Mouse (Mus musculus): Measurements from ENCODE around the gene Zbed3. TPM values are rescaled to one million over a fixed set of nuclear protein-coding genes. Genes with fewer than 3 reads are reported as not detected.

The Zbed3 gene
- polyA plus RNA-seq, 1 experiment from 2014 or later, result 13.2 TPM

DNA sequence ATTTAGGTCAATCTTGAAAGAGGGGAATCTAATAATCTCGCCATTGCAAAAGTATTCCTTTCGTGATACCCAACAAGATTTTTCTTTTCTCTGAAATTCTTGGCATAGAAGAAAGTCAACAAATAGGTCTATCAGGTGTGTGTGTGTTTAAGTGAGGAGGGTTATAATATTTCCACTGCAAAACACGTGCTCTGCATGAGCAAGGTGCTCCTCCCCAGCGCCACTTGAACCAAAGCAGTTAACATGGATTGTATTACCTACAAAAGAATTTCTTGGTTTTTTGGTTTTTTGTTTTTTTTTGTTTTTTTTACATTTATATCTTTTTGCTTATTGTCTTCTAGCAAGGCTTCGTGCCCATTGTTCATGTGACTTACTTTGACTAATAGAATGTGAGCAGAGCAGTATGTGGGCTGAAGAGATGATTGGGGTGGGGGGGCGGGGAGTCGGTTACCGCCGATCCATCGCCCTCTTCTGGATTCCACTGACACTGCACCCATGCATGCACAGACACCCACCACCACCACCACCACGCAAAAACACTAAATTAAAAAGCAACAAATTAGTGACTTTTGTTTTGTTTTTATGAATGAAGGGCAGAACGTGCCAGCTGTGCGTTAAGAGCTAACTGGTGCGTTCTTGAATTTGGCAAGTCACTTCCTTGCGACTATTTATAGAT, 676 bp downstream of the Zbed3 start:
- Histone ChIP-seq H3K4me2 (peak overlapping the region; percentile 88), H3K4me3 (peak overlapping the region; percentile 70), H3K9ac (peak overlapping the region; percentile 81), H3K27me3 (replicated peaks) (peaks cover 14% of the 10 kb centered on the region), H3K9me3 (replicated peaks) (no peaks in the 10 kb centered on the region), H3K4me1 (peaks cover 26% of the 10 kb centered on the region), H3K36me3 (no peaks in the 10 kb centered on the region), H3K27ac (peak overlapping the region; percentile 86; the same call in 1 of the 2 replicates)
- WGBS (ENCODE audit: insufficient replicate concordance), result 20% methylated on average over 15 of the region's 15 CpGs
- ATAC-seq, result no peak

DNA sequence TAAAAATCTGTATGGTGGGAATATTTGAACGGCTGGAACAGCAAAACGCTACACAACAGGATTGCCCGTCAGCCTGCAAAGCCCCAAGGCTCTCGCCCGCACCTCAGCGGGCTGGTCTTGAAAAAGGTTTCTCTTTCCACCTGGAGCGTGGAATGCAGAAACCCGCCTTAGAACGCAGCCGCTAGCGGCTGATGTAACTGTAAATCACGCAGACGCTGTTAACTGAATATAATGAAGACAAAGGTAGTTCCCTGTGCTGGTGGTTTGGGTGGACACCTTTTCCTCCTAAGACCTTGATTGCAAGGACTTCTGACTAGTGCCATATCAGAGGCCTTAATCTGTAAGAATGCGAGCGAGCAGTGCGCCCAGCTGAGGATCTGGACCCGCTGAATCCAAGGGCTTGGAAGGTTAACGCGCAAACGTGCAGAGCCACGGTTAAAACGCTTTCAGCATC, 1.2 kb downstream of the Zbed3 start:
- Histone ChIP-seq H3K9ac (peak overlapping the region; percentile 81), H3K4me1 (peaks cover 26% of the 10 kb centered on the region), H3K27ac (peak overlapping the region; percentile 86), H3K27me3 (replicated peaks) (peaks cover 14% of the 10 kb centered on the region), H3K9me3 (replicated peaks) (no peaks in the 10 kb centered on the region), H3K4me2 (peak overlapping the region; percentile 88), H3K36me3 (no peaks in the 10 kb centered on the region), H3K4me3 (peak overlapping the region; percentile 70)
- ATAC-seq, result peak; percentile 3; the same call in 1 of the 2 replicates
- 0% methylated on average over 22 of the region's 22 CpGs for WGBS (ENCODE audit: insufficient replicate concordance)

- peak overlapping the region; percentile 86 for H3K27ac ChIP-seq
- no peaks in the 10 kb centered on the region for H3K36me3 ChIP-seq
- peak overlapping the region; percentile 81 for H3K9ac ChIP-seq
- WGBS (ENCODE audit: insufficient replicate concordance), result 4% methylated on average over 62 of the region's 63 CpGs
- ATAC-seq, result peak; percentile 55
- peaks cover 14% of the 10 kb centered on the region for H3K27me3 ChIP-seq (replicated peaks)
- peak overlapping the region; percentile 88 for H3K4me2 ChIP-seq
- peaks cover 26% of the 10 kb centered on the region for H3K4me1 ChIP-seq
- H3K9me3 ChIP-seq (replicated peaks), result no peaks in the 10 kb centered on the region
- peak overlapping the region; percentile 70 for H3K4me3 ChIP-seq
These were observed 1.9 kb downstream of the Zbed3 start for GRCm38 (mm10) chr13:95325080-95325906.

DNA sequence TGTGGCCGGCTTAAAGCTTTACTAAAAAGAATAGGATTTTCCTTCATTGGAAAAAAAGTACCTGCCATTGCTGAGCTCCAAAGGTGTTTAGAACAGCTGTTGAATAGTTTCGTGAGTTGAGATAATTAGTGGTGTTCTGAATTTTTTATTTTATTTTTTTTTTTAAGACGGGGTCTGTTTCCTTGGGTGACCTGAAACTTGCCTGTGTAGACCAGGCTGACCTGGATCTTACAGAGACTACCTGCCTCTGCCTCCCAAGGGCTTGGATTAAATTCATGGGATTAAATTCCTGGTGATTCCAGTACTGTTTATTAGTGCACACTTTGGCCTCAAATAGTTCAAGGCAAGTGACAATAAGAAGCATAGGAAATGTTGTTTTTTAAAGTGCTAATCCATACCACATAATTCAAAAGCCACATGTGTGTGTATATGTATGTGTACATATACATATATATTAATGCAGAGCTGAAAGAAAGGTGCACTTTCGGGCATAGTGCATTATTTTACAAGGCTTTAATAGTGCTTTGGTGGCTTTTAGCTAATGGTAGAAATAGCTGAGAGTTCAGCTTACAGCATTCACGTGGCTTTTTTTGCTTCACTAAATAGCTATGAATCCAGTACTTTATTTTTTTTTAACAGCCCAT, 2.6 kb downstream of the Zbed3 start:
- 18% methylated on average over 5 of the region's 5 CpGs for WGBS (ENCODE audit: insufficient replicate concordance)
- ATAC-seq, result no peak
- no peaks in the 10 kb centered on the region for H3K36me3 ChIP-seq
- peak overlapping the region; percentile 81 for H3K9ac ChIP-seq
- H3K4me2 ChIP-seq, result peak overlapping the region; percentile 88
- no peaks in the 10 kb centered on the region for H3K9me3 ChIP-seq (replicated peaks)
- H3K27ac ChIP-seq, result peak overlapping the region; percentile 86
- H3K27me3 ChIP-seq (replicated peaks), result peaks cover 14% of the 10 kb centered on the region
- peaks cover 26% of the 10 kb centered on the region for H3K4me1 ChIP-seq
- H3K4me3 ChIP-seq, result peak overlapping the region; percentile 70

GRCm38 (mm10) chr13:95326611-95327344, 3.4 kb downstream of the Zbed3 start:
- 34% methylated on average over 21 of the region's 21 CpGs for WGBS (ENCODE audit: insufficient replicate concordance)
- H3K4me2 ChIP-seq, result peak overlapping the region; percentile 88
- no peak overlapping the region for H3K27ac ChIP-seq
- H3K4me3 ChIP-seq, result peak overlapping the region; percentile 70
- H3K4me1 ChIP-seq, result peaks cover 33% of the 10 kb centered on the region
- no peaks in the 10 kb centered on the region for H3K9me3 ChIP-seq (replicated peaks)
- peaks cover 14% of the 10 kb centered on the region for H3K27me3 ChIP-seq (replicated peaks)
- peak overlapping the region; percentile 81 for H3K9ac ChIP-seq
- ATAC-seq, result no peak
- no peaks in the 10 kb centered on the region for H3K36me3 ChIP-seq

DNA sequence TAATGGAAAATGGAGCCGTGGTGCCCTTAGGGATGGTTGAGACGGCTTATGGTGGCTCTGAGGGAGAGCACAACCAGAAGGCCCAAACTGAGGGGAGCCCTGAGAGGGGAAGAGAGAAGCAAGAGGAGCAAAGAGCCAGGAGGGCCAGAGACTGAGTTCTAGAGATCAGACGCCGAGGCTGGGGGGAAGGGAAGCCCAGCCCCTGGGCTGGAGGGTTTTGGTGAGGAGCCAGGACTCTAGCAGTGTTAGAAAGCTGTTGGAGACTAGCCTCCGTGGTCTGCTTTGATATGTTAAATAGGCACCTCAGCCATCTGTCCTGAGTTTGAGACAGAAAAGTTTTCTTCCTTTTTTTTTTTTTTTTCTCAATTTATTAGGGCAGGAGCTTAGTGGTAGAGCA, 3.9 kb downstream of the Zbed3 start:
- Histone ChIP-seq H3K4me1 (peaks cover 33% of the 10 kb centered on the region), H3K4me3 (peak overlapping the region; percentile 70), H3K36me3 (no peaks in the 10 kb centered on the region), H3K27ac (no peak overlapping the region), H3K9ac (peak overlapping the region; percentile 81; the same call in 1 of the 2 replicates), H3K4me2 (peak overlapping the region; percentile 88), H3K9me3 (replicated peaks) (no peaks in the 10 kb centered on the region), H3K27me3 (replicated peaks) (peaks cover 14% of the 10 kb centered on the region)
- 25% methylated on average over 5 of the region's 5 CpGs for WGBS (ENCODE audit: insufficient replicate concordance)
- no peak for ATAC-seq

DNA sequence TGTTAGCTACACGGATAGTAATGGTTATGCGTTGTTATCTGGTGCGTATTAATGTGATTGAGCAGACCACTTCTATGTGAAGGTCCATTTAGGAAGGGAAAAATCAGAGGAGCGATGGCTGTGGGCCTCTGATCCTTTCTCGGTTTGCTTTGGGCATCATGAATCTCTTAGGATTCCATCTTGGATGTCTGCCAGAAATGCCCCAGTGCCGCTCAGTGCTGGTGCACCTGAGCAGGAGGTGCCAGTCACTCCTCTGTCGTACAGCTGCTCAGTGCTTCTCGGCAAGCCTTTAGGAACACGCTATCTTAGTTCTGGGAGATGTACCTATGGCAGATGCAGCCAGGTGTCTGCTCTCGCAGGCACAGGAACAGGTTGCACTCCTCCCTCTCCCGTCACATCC, 5.4 kb downstream of the Zbed3 start:
- H3K4me3 ChIP-seq, result no peak overlapping the region
- peaks cover 14% of the 10 kb centered on the region for H3K27me3 ChIP-seq (replicated peaks)
- no peaks in the 10 kb centered on the region for H3K9me3 ChIP-seq (replicated peaks)
- H3K27ac ChIP-seq, result no peak overlapping the region
- peaks cover 33% of the 10 kb centered on the region for H3K4me1 ChIP-seq
- H3K4me2 ChIP-seq, result no peak overlapping the region
- no peaks in the 10 kb centered on the region for H3K36me3 ChIP-seq
- 80% methylated on average over 11 of the region's 11 CpGs for WGBS (ENCODE audit: insufficient replicate concordance)
- no peak overlapping the region for H3K9ac ChIP-seq
- ATAC-seq, result no peak

GRCm38 (mm10) chr13:95330507-95330906, 7.1 kb downstream of the Zbed3 start:
- no peak overlapping the region for H3K4me2 ChIP-seq
- 51% methylated on average over 11 of the region's 11 CpGs for WGBS (ENCODE audit: insufficient replicate concordance)
- H3K36me3 ChIP-seq, result peaks cover 3% of the 10 kb centered on the region; the same call in 1 of the 2 replicates
- ATAC-seq, result no peak
- H3K27ac ChIP-seq, result no peak overlapping the region
- H3K9me3 ChIP-seq (replicated peaks), result no peaks in the 10 kb centered on the region
- H3K4me3 ChIP-seq, result no peak overlapping the region
- no peak overlapping the region for H3K9ac ChIP-seq
- peaks cover 21% of the 10 kb centered on the region for H3K4me1 ChIP-seq
- peaks cover 2% of the 10 kb centered on the region; the same call in 1 of the 2 replicates for H3K27me3 ChIP-seq (replicated peaks)

- Histone ChIP-seq H3K36me3 (peaks cover 16% of the 10 kb centered on the region), H3K27ac (no peak overlapping the region), H3K4me1 (peaks cover 9% of the 10 kb centered on the region), H3K4me2 (no peak overlapping the region), H3K9me3 (replicated peaks) (no peaks in the 10 kb centered on the region), H3K4me3 (no peak overlapping the region), H3K27me3 (replicated peaks) (no peaks in the 10 kb centered on the region), H3K9ac (no peak overlapping the region)
- ATAC-seq, result no peak
- 83% methylated on average over 11 of the region's 11 CpGs for WGBS (ENCODE audit: insufficient replicate concordance)
These were observed 8.9 kb downstream of the Zbed3 start for GRCm38 (mm10) chr13:95332086-95332899.

- ATAC-seq, result no peak
- no peak overlapping the region for H3K27ac ChIP-seq
- H3K9me3 ChIP-seq (replicated peaks), result no peaks in the 10 kb centered on the region
- no peaks in the 10 kb centered on the region for H3K27me3 ChIP-seq (replicated peaks)
- H3K4me1 ChIP-seq, result peaks cover 6% of the 10 kb centered on the region; the same call in 1 of the 2 replicates
- no peak overlapping the region for H3K4me2 ChIP-seq
- H3K4me3 ChIP-seq, result no peak overlapping the region
- 84% methylated on average over 40 of the region's 40 CpGs for WGBS (ENCODE audit: insufficient replicate concordance)
- H3K9ac ChIP-seq, result no peak overlapping the region
- peaks cover 30% of the 10 kb centered on the region for H3K36me3 ChIP-seq
These were observed 12.8 kb downstream of the Zbed3 start for GRCm38 (mm10) chr13:95336122-95336677.
